Mouse (Mus musculus) liver, postnatal 0 days (tissue): ENCODE measurements at regions not wholly inside any gene's neighbourhood (a gene's known extent, or its start where the extent isn't known, plus 50 kb on each side); places are given as distances from the start of the nearest gene placed in this dataset.

ENCODE experiments used
- CTCF ChIP-seq: sonication (generic); IDR thresholded peaks from 2 replicates; pipeline ENCODE4 v1.5.1; 2016; ENCODE audit warnings: antibody characterized with exemption, low read depth
- EP300 ChIP-seq: IDR thresholded peaks from 2 replicates; pipeline ENCODE4 v1.6.1; 2016; ENCODE audit warnings: antibody characterized with exemption, low read depth, mild to moderate bottlenecking

GRCm38 (mm10) chr1:35495963-35496362 lies 572.2 kb upstream of the Hs6st1 start:
- no peak for TF ChIP-seq CTCF
- TF ChIP-seq EP300 = no peak
